Mouse (Mus musculus) bone marrow, adult 2 months (tissue): ENCODE results near the gene Agl. TPM values are rescaled to one million over a fixed set of nuclear protein-coding genes. Genes with fewer than 3 reads are reported as not detected.

Experiments
- H3K27ac ChIP-seq: fragments of 200-500 bp; 2 replicates; pipeline ENCODE4 v1.5.1; 2012; ENCODE audit warnings: low read depth, mild to moderate bottlenecking, control low read depth, inconsistent platforms, low read length; ENCODE audit not compliant: control insufficient read depth, poor library complexity, insufficient read depth
- H3K4me1 ChIP-seq: fragments of 200-500 bp; 2 replicates; pipeline ENCODE4 v1.6.1; 2011; ENCODE audit warnings: low read length; ENCODE audit not compliant: control insufficient read depth, insufficient read depth
- H3K4me3 ChIP-seq: fragments of 200-500 bp; replicated peaks from 2 replicates; pipeline ENCODE3; 2011; ENCODE audit warnings: mild to moderate bottlenecking, low read depth, low read length, control low read depth; ENCODE audit not compliant: control insufficient read depth
- CTCF ChIP-seq: fragments of 200-500 bp; IDR thresholded peaks from 2 replicates; pipeline ENCODE4 v1.5.1; 2011; ENCODE audit warnings: low read length, control low read depth; ENCODE audit not compliant: control insufficient read depth, insufficient read depth
- POLR2A ChIP-seq: fragments of 200-500 bp; IDR thresholded peaks from 2 replicates; pipeline ENCODE4 v1.6.1; 2011; ENCODE audit warnings: low read depth, mild to moderate bottlenecking, control low read depth, low read length, borderline replicate concordance; ENCODE audit not compliant: control insufficient read depth
- WGBS: fragments of 180-500 bp; shearing (Covaris S2); methylation state at CpG from one replicate; pipeline ENCODE4 v1.1.7; 2018; 5-methylcytosine and 5-hydroxymethylcytosine counted together
- polyA plus RNA-seq: library from polyadenylated mRNA; stranded (reverse); fragments of >200 nt; gene quantifications from 2 replicates; pipeline ENCODE4 v1.2.4, GENCODE M21; 2011; ENCODE audit warnings: low replicate concordance; ENCODE audit not compliant: missing spikeins, insufficient read depth, insufficient read length

Gene Agl
- polyA plus RNA-seq, 1 experiment: 4.7 TPM

DNA sequence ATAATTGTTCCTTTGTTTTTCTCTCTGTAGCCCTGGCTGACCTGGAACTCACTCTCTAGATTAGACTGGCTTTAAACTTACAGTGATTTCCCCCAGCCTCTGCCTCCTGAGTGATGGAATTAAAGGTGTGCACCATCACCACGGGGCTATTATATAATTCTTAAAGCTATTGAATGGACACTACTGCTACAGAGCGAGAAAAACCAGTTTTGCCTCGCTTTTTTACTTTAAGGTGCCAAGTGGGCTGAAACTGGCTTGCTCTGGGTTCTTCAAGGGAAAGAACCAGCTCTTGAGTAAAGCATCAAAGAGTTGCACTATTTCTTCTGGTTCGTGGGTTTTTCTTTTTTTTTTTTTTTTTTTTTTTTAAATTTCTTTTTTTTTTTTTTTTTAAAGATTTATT is 85.0 kb downstream of the Agl start:
- TF ChIP-seq POLR2A (no peak), CTCF (no peak)
- H3K27ac ChIP-seq: no peak overlapping the region
- H3K4me1 ChIP-seq: no peaks in the 10 kb centered on the region
- H3K4me3 ChIP-seq: no peak overlapping the region
- 65% methylated on average over 4 of the region's 4 CpGs for WGBS

DNA sequence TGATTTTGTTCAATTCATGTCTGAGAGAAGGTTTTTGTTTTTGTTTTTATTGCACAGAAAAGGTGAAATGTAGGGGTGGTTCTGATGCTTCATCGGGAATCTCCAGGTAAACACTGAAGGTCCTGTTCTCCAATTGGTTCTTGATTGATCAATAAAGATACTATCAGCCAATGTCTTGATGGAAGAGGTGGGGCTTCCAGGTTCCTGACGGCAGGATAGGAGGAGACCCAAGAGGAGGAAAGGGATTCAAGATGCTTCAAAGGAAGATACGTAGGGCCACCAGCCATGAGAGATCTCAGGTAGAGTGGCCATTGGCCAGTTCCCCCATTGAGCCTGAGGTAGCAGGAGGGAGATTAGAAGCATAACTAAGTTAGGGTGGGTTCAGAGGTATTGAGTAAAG is 89.0 kb downstream of the Agl start:
- 69% methylated on average over 3 of the region's 3 CpGs for WGBS
- Histone ChIP-seq H3K4me3 (no peak overlapping the region), H3K27ac (no peak overlapping the region), H3K4me1 (no peaks in the 10 kb centered on the region)
- TF ChIP-seq CTCF (no peak), POLR2A (no peak)

DNA sequence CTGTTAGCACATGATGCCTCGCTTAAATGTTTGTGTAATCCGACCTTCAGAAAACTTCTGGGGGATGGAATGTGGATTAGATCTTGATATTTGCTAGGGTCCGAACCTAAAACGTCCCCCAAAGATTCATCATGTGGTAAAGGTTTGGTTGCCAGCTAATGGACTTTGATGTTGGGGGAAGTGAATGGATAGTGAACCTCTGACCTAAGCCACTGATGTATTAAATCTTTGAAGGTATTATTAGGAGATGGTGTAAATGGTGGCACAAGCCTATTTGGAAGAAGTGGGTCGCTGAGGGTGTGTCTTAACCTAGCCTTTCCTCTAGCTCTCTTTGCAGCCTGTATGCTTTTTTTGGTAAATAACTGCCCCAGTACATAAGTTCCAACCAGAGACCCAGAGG is 94.9 kb downstream of the Agl start:
- no peak for TF ChIP-seq POLR2A
- TF ChIP-seq CTCF: no peak
- Histone ChIP-seq H3K4me1 (peaks cover 2% of the 10 kb centered on the region), H3K27ac (no peak overlapping the region), H3K4me3 (no peak overlapping the region)
- 39% methylated on average over 5 of the region's 5 CpGs for WGBS

DNA sequence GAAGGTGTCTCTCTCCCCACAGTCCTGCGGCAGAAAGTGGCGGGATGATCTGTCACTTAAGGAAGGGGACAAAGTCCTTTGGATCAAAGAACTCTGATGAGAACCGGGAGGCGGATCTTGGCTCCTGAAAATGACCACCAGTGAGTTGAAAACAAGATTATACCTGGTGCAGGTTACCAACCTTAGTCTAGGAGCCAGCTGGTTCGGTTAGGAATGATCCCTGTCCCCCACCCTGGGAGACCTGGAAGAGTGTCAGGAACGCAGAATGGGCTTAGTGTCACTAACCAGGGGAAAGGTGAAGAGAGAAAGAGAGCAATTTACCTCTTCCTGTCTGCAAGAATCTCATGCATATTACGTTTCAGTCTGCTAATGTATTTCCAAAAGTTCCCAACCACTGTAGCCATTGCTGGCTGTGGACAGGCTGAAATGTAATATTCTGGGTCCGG is 95.5 kb downstream of the Agl start, which contains the start of gene Slc35a3:
Gene Slc35a3, minus strand, starts transcription at position 396 of the 446 bp plus-strand sequence.
- TF ChIP-seq POLR2A (no peak), CTCF (no peak)
- peak within 1 kb of the TSS; percentile 85 for H3K4me3 ChIP-seq
- 2% methylated on average over 8 of the region's 8 CpGs for WGBS
- peaks cover 2% of the 10 kb centered on the region for H3K4me1 ChIP-seq
- H3K27ac ChIP-seq: peak within 1 kb of the TSS; percentile 71

DNA sequence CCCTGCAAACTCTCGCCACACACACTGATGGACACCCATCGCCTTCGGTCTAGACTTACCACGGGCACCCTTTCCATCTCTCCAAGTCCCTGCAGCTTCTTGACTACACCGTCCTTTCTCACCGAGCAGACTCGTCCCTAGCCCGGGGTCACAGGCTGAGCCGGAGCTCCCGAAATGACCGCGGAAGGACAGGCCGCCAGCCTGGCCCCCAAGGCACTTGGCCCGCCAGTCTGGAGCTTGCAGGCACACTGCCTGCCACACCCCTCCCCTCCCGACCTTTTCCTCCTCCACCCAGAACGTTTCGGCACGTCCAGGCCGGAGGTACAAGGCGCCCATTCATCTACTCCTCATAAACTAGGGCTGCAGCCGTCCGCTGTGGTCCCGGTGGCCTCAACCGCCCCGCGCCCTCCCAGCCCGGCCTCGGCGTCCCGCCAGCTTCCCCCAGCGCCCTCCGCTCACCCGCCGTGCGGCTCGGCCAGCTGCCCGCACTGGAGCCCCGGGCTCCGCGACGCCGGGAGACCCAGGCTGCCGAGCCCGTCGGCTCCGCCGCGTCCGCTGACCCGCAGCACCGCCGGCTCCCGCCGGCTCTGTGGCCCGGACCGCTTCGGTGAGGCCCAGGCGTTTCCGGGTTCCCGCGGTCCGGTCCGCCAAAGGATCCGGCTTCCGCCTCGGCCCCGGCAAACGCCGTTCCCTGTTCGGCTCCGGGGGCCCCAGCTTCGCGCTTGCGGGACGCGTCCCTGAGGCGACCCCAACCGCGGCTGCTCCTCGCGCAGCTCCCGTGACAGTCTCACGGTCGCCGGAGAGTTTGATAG is 96.1 kb downstream of the Agl start:
- TF ChIP-seq CTCF (no peak), POLR2A (peak; percentile 31; the same call in 1 of the 2 replicates)
- WGBS: under 1% methylated on average over 85 of the region's 85 CpGs
- Histone ChIP-seq H3K4me1 (peaks cover 2% of the 10 kb centered on the region), H3K27ac (peak overlapping the region; percentile 71), H3K4me3 (peak overlapping the region; percentile 85)

DNA sequence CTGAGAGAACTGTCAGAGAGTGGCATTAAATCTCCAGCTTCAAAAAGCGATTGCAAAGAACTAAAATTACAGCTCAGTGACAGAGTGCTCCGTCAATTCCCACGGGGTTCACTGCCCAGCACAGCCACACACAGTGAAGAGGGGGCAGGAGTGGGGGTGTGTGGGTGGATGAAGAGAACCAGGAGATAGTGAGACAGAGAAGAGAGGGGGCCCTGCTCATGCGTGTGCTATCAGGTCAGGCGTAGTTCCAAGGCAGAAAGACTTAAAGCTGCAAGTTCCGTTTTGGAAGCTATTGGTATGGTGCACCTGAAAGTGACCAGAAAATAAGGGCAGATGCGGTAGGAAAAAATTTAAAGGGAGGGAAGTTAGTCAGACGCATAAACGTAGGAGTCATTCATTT is 97.0 kb downstream of the Agl start:
- WGBS: 24% methylated on average over 9 of the region's 9 CpGs
- no peak for TF ChIP-seq CTCF
- no peak for TF ChIP-seq POLR2A
- Histone ChIP-seq H3K4me1 (peaks cover 2% of the 10 kb centered on the region), H3K27ac (no peak overlapping the region), H3K4me3 (peak overlapping the region; percentile 85)

DNA sequence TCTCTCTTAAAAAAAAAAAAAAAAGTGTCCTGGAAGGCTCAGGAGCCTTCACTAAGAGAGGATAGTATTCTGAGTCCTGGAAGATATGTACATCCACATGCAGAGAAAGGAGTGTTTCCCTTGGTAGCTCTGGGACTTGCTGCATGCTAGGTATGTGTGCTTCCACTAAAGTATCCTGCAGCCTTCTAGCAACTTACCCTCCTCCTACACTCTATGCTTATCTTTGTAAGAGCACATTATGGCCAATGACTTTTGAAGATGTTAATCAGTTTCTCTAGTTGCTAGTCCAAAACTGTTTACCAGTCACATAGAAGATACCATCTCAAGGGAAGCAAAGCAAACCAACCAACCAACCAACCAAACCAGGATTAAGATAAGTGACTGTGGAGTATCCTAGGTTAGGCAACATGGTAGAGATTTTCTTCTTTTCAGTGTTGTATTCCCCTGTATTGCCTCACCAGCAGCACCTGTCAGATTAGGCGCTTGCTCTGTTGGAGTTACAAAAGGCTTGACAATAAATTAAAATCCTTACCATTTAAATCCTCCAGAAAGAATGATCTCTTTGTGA is 102.2 kb downstream of the Agl start:
- Histone ChIP-seq H3K4me1 (no peaks in the 10 kb centered on the region), H3K4me3 (no peak overlapping the region), H3K27ac (no peak overlapping the region)
- 86% methylated on average over 1 of the region's 1 CpGs for WGBS
- TF ChIP-seq CTCF (no peak), POLR2A (no peak)

DNA sequence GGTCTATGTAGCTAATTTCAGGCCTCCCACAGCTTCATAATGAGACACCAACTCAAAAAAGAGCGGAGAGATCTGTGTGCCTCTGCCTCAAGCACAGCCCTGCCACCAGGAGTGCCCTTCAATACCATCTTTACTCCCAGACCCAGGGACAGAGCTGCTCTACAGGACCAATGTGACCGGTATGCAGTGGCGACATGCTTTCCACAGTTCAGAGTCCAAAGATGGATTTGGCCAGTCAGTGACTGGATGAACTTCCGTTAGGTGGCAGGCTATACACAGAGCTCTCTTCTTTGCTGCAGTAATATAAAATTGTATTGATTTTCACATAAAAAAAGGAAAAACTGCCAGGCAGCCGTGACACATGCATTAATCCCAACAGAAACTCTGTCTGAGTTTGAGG is 104.1 kb downstream of the Agl start:
- 92% methylated on average over 5 of the region's 5 CpGs for WGBS
- H3K4me3 ChIP-seq: no peak overlapping the region
- no peak overlapping the region for H3K27ac ChIP-seq
- no peaks in the 10 kb centered on the region for H3K4me1 ChIP-seq
- no peak for TF ChIP-seq POLR2A
- TF ChIP-seq CTCF: no peak

DNA sequence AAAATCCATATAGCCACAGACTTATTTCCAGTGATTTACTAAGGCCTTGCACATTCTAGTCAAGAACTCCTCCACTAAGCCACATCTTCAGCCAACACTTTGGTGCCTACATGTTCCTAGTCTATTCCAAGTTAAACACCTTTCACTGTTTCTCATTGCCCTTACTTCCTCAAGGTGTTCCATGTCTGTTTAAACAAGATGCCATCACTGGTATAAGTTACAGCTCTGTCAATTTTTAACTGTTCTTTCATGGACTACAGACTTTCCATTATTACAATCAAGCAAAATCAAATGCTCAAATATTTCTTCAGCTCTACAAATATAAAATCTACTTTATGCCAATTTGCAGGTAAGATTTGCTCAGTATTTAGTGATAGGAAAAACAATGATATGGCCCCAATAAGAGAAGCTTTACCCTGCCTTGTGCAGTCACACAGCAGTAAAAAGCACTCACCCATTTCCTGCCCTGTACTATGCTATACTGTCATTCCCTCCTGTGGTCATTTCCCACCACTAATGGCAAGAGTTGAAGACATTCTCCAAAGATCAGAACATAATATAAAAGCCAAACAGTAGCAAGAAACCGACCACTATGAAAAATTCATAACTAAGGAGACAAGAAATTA is 105.2 kb downstream of the Agl start:
- Histone ChIP-seq H3K4me1 (no peaks in the 10 kb centered on the region), H3K27ac (no peak overlapping the region), H3K4me3 (no peak overlapping the region)
- 74% methylated on average over 1 of the region's 1 CpGs for WGBS
- no peak for TF ChIP-seq POLR2A
- TF ChIP-seq CTCF: no peak
